Mouse (Mus musculus) forebrain, postnatal 0 days (tissue): ENCODE data around the gene Bmp2k. TPM values are rescaled to one million over a fixed set of nuclear protein-coding genes. Genes with fewer than 3 reads are reported as not detected.

Experiments used
- ATAC-seq: fragments of 200-750 bp; cut with Nextera tagmentation; 2 replicates; pipeline ENCODE4 v1.8.0; 2017; ENCODE audit warnings: mild to moderate bottlenecking, moderate library complexity
- DNase-seq: peaks from one replicate; pipeline ENCODE4 v3.0.0-alpha.2; 2015
- H3K27ac ChIP-seq: fragments of 300-500 bp; sonication (generic); 2 replicates; pipeline ENCODE4 v1.5.1; 2014; ENCODE audit warnings: low read depth, mild to moderate bottlenecking, antibody characterized with exemption, low read length, moderate library complexity, mixed read lengths
- H3K27me3 ChIP-seq: fragments of 300-500 bp; sonication (generic); 2 replicates; pipeline ENCODE4 v1.6.1; 2014; ENCODE audit warnings: mild to moderate bottlenecking, low read length, mixed read lengths; ENCODE audit not compliant: insufficient read depth
- H3K36me3 ChIP-seq: fragments of 300-500 bp; sonication (generic); 2 replicates; pipeline ENCODE4 v1.6.1; 2014; ENCODE audit warnings: mild to moderate bottlenecking, moderate library complexity; ENCODE audit not compliant: insufficient read depth
- H3K4me1 ChIP-seq: fragments of 300-500 bp; sonication (generic); 2 replicates; pipeline ENCODE4 v1.6.1; 2014; ENCODE audit warnings: antibody characterized with exemption; ENCODE audit not compliant: insufficient read depth
- H3K4me2 ChIP-seq: fragments of 300-500 bp; sonication (generic); 2 replicates; pipeline ENCODE4 v1.6.1; 2014; ENCODE audit warnings: low read depth, mild to moderate bottlenecking, moderate library complexity
- H3K4me3 ChIP-seq: fragments of 300-500 bp; sonication (generic); 2 replicates; pipeline ENCODE4 v1.5.1; 2014; ENCODE audit warnings: low read depth, low read length, mixed read lengths
- H3K9ac ChIP-seq: fragments of 300-500 bp; sonication (generic); 2 replicates; pipeline ENCODE4 v1.6.1; 2014; ENCODE audit warnings: mild to moderate bottlenecking
- H3K9me3 ChIP-seq: fragments of 300-500 bp; sonication (generic); 2 replicates; pipeline ENCODE4 v1.6.1; 2016; ENCODE audit warnings: low read length
- CTCF ChIP-seq: sonication (generic); IDR thresholded peaks from 2 replicates; pipeline ENCODE4 v1.5.1; 2016; ENCODE audit warnings: antibody characterized with exemption, control low read depth, low read depth
- WGBS: fragments of 180-500 bp; shearing (Covaris S2); extraction: QIAGEN DNeasy Blood & Tissue Kit; methylation state at CpG from one replicate; pipeline ENCODE4 v1.1.7; 2014; 5-methylcytosine and 5-hydroxymethylcytosine counted together
- polyA plus RNA-seq: library from polyadenylated mRNA; unstranded; fragments of >200 nt; fragmentation: Nextera tagmentation; extraction: Ambion mirVana; gene quantifications from 2 replicates; pipeline ENCODE4 v1.2.1, GENCODE M21; 2015
- total RNA-seq: library from RNA; depleted of rRNA; stranded (reverse); fragments of >200 nt; gene quantifications from 2 replicates; pipeline ENCODE4 v1.2.3, GENCODE M21; 2014

The Bmp2k gene
- total and polyA plus RNA-seq, 2 experiments from 2014 or later: 7.1 to 17.9 TPM

GRCm38 (mm10) chr5:97097631-97098041 is 100.1 kb downstream of the Bmp2k start:
- ATAC-seq: peak; percentile 48
- Histone ChIP-seq H3K9ac (no peak overlapping the region), H3K36me3 (peaks cover 36% of the 10 kb centered on the region), H3K27ac (no peak overlapping the region), H3K4me2 (no peak overlapping the region), H3K9me3 (no peaks in the 10 kb centered on the region), H3K4me3 (no peak overlapping the region), H3K27me3 (no peaks in the 10 kb centered on the region), H3K4me1 (no peaks in the 10 kb centered on the region)
- WGBS: 66% methylated on average over 9 of the region's 9 CpGs
- no peak for TF ChIP-seq CTCF
- no peak for DNase-seq

- ATAC-seq (no peak), DNase-seq (no peak)
- Histone ChIP-seq H3K9ac (no peak overlapping the region), H3K36me3 (peaks cover 40% of the 10 kb centered on the region), H3K27ac (no peak overlapping the region), H3K27me3 (no peaks in the 10 kb centered on the region), H3K4me2 (no peak overlapping the region), H3K9me3 (no peaks in the 10 kb centered on the region), H3K4me3 (no peak overlapping the region), H3K4me1 (no peaks in the 10 kb centered on the region)
- 93% methylated on average over 8 of the region's 8 CpGs for WGBS
- no peak for TF ChIP-seq CTCF
Observed at GRCm38 (mm10) chr5:97099954-97100353, 102.5 kb downstream of the Bmp2k start.

- no peaks in the 10 kb centered on the region for H3K9me3 ChIP-seq
- WGBS: 85% methylated on average over 5 of the region's 5 CpGs
- ATAC-seq (no peak), DNase-seq (no peak)
- no peak overlapping the region for H3K4me3 ChIP-seq
- no peak for TF ChIP-seq CTCF
- peaks cover 21% of the 10 kb centered on the region for H3K4me1 ChIP-seq
- H3K36me3 ChIP-seq: peaks cover 18% of the 10 kb centered on the region
- H3K27ac ChIP-seq: no peak overlapping the region
- no peaks in the 10 kb centered on the region for H3K27me3 ChIP-seq
- H3K9ac ChIP-seq: no peak overlapping the region
- 0 out of 2 replicates have a peak overlapping the region, but pooled peaks have one; percentile 10 for H3K4me2 ChIP-seq
Observed at GRCm38 (mm10) chr5:97108333-97108732, 110.8 kb downstream of the Bmp2k start.

- Histone ChIP-seq H3K4me1 (peaks cover 21% of the 10 kb centered on the region), H3K9ac (peak overlapping the region; percentile 73), H3K27me3 (no peaks in the 10 kb centered on the region), H3K4me2 (peak overlapping the region; percentile 59), H3K4me3 (peak overlapping the region; percentile 78), H3K36me3 (peaks cover 13% of the 10 kb centered on the region), H3K27ac (no peak overlapping the region), H3K9me3 (no peaks in the 10 kb centered on the region)
- TF ChIP-seq CTCF: no peak
- ATAC-seq: no peak
- WGBS: 23% methylated on average over 2 of the region's 2 CpGs
- DNase-seq: no peak
Observed at GRCm38 (mm10) chr5:97110133-97110532, 112.6 kb downstream of the Bmp2k start.

GRCm38 (mm10) chr5:97110697-97111096 is 113.2 kb downstream of the Bmp2k start:
- peak overlapping the region; percentile 73 for H3K9ac ChIP-seq
- no peak for ATAC-seq
- peak; percentile 54 for DNase-seq
- TF ChIP-seq CTCF: no peak
- H3K9me3 ChIP-seq: no peaks in the 10 kb centered on the region
- H3K4me2 ChIP-seq: peak overlapping the region; percentile 59
- H3K27ac ChIP-seq: peak overlapping the region; percentile 66; the same call in 1 of the 2 replicates
- 7% methylated on average over 5 of the region's 5 CpGs for WGBS
- no peaks in the 10 kb centered on the region for H3K27me3 ChIP-seq
- H3K36me3 ChIP-seq: peaks cover 10% of the 10 kb centered on the region
- H3K4me3 ChIP-seq: peak overlapping the region; percentile 78
- peaks cover 21% of the 10 kb centered on the region for H3K4me1 ChIP-seq

GRCm38 (mm10) chr5:97111207-97111910 is 113.9 kb downstream of the Bmp2k start, which contains the start of gene Paqr3:
Gene Paqr3 (minus strand): TSS chr5:97111596.
- WGBS: 4% methylated on average over 62 of the region's 62 CpGs
- H3K4me2 ChIP-seq: peak within 1 kb of the TSS; percentile 59
- H3K4me1 ChIP-seq: peaks cover 21% of the 10 kb centered on the region
- H3K36me3 ChIP-seq: peaks cover 7% of the 10 kb centered on the region; the same call in 1 of the 2 replicates
- peak; percentile 94 for DNase-seq
- no peaks in the 10 kb centered on the region for H3K27me3 ChIP-seq
- no peaks in the 10 kb centered on the region for H3K9me3 ChIP-seq
- H3K27ac ChIP-seq: peak within 1 kb of the TSS; percentile 66
- ATAC-seq: peak; percentile 97
- H3K9ac ChIP-seq: peak within 1 kb of the TSS; percentile 73
- no peak for TF ChIP-seq CTCF
- peak within 1 kb of the TSS; percentile 78 for H3K4me3 ChIP-seq

- Histone ChIP-seq H3K4me3 (no peak overlapping the region), H3K4me1 (no peaks in the 10 kb centered on the region), H3K27me3 (no peaks in the 10 kb centered on the region), H3K4me2 (no peak overlapping the region), H3K9ac (no peak overlapping the region), H3K36me3 (no peaks in the 10 kb centered on the region), H3K27ac (no peak overlapping the region), H3K9me3 (no peaks in the 10 kb centered on the region)
- DNase-seq: no peak
- WGBS: 88% methylated on average over 12 of the region's 12 CpGs
- ATAC-seq: no peak
- TF ChIP-seq CTCF: no peak
Observed at GRCm38 (mm10) chr5:97124977-97125376, 127.5 kb downstream of the Bmp2k start.
